Mouse (Mus musculus) heart, embryonic 14.5 days (tissue): ENCODE measurements around the gene 0610030E20Rik. TPM values are rescaled to one million over a fixed set of nuclear protein-coding genes. Genes with fewer than 3 reads are reported as not detected.
A peak's percentile ranks its signal among the peaks of the same experiment; 100 is the strongest.

Source experiments
- ATAC-seq: fragments of 200-750 bp; cut with Nextera tagmentation; 2 replicates; pipeline ENCODE4 v1.8.0; 2017; ENCODE audit warnings: low read depth, moderate TSS enrichment; ENCODE audit not compliant: insufficient number of reproducible peaks, insufficient read depth, low FRiP score
- H3K27ac ChIP-seq, 2 experiments: fragments of 200-500 bp in 1 of 2; fragments of 300-500 bp in 1 of 2; sonication (generic) in 1 of 2; replicated peaks in 1 of 2; 2 replicates each; pipeline ENCODE4 v1.5.1; 2012 to 2014; ENCODE audit warnings: low read depth in 2 of 2, low read length in 2 of 2, control low read depth in 1 of 2, mild to moderate bottlenecking in 1 of 2, mixed read lengths in 1 of 2; ENCODE audit not compliant: control insufficient read depth in 1 of 2, insufficient read depth in 1 of 2
- H3K27me3 ChIP-seq: fragments of 300-500 bp; sonication (generic); 2 replicates; pipeline ENCODE4 v1.6.1; 2014; ENCODE audit warnings: mild to moderate bottlenecking, low read length, control low read depth; ENCODE audit not compliant: control insufficient read depth, insufficient read depth
- H3K36me3 ChIP-seq: fragments of 300-500 bp; sonication (generic); 2 replicates; pipeline ENCODE4 v1.6.1; 2014; ENCODE audit warnings: mild to moderate bottlenecking, control low read depth, low read length, mixed read lengths; ENCODE audit not compliant: control insufficient read depth, insufficient read depth
- H3K4me1 ChIP-seq, 2 experiments: fragments of 200-500 bp in 1 of 2; fragments of 300-500 bp in 1 of 2; sonication (generic) in 1 of 2; 2 replicates each; pipeline ENCODE4 v1.6.1; 2012 to 2014; ENCODE audit warnings: low read length in 2 of 2, control low read depth in 1 of 2, mixed read lengths in 1 of 2; ENCODE audit not compliant: control insufficient read depth in 2 of 2, insufficient read depth in 2 of 2
- H3K4me2 ChIP-seq: fragments of 300-500 bp; sonication (generic); 2 replicates; pipeline ENCODE4 v1.6.1; 2014; ENCODE audit warnings: mild to moderate bottlenecking, low read length
- H3K4me3 ChIP-seq, 2 experiments: fragments of 200-500 bp in 1 of 2; fragments of 300-500 bp in 1 of 2; sonication (generic) in 1 of 2; 2 replicates each; pipeline ENCODE4 v1.5.1; 2012 to 2014; ENCODE audit warnings: low read length in 2 of 2, mild to moderate bottlenecking in 2 of 2, control low read depth in 1 of 2, low read depth in 1 of 2, moderate library complexity in 1 of 2; ENCODE audit not compliant: control insufficient read depth in 1 of 2, insufficient read depth in 1 of 2
- H3K9ac ChIP-seq: fragments of 300-500 bp; sonication (generic); 2 replicates; pipeline ENCODE4 v1.6.1; 2014; ENCODE audit warnings: mild to moderate bottlenecking, low read length
- H3K9me3 ChIP-seq: fragments of 300-500 bp; sonication (generic); 2 replicates; pipeline ENCODE4 v1.6.1; 2016; ENCODE audit warnings: low read length, control low read depth; ENCODE audit not compliant: control insufficient read depth
- WGBS: fragments of 180-500 bp; shearing (Covaris S2); extraction: QIAGEN DNeasy Blood & Tissue Kit; methylation state at CpG from one replicate; pipeline ENCODE4 v1.1.7; 2014; 5-methylcytosine and 5-hydroxymethylcytosine counted together
- polyA plus RNA-seq: library from polyadenylated mRNA; unstranded; fragments of >200 nt; fragmentation: Nextera tagmentation; extraction: Ambion mirVana; gene quantifications from 2 replicates; pipeline ENCODE4 v1.2.1, GENCODE M21; 2014

The 0610030E20Rik gene
- polyA plus RNA-seq, 1 experiment from 2014 or later = 13.8 TPM

DNA sequence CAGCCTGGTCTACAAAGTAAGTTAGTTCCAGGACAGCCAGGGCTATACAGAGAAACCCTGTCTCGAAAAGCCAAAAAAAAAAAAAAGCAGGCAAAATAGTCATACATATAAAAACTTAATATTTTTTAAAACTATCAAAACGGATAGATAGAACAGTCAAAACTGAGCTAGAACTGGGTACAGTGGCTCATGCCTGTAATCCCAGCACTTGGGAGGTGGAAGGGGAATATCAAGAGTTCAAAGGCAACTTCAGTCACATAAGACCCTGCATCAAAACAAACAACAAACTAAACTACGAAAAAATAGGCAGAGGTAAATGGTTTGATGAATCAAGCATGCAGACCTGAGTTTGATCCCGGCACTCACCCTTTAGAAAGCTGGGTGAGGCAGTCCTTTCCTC, 17.0 kb upstream of the 0610030E20Rik start:
- H3K9ac ChIP-seq = no peak overlapping the region
- no peak overlapping the region for H3K4me2 ChIP-seq
- H3K9me3 ChIP-seq = no peaks in the 10 kb centered on the region
- no peaks in the 10 kb centered on the region for H3K27me3 ChIP-seq
- H3K27ac ChIP-seq = no peak overlapping the region
- 94% methylated on average over 4 of the region's 4 CpGs for WGBS
- peaks cover 88% of the 10 kb centered on the region for H3K36me3 ChIP-seq
- peaks cover 3 to 10% of the 10 kb centered on the region in 2 experiments; a peak in 3 of 4 replicates for H3K4me1 ChIP-seq
- ATAC-seq = no peak
- H3K4me3 ChIP-seq = no peak overlapping the region

GRCm38 (mm10) chr6:72333111-72333510, 14.0 kb upstream of the 0610030E20Rik start:
- H3K36me3 ChIP-seq = peaks cover 87% of the 10 kb centered on the region

GRCm38 (mm10) chr6:72340481-72340880, 6.6 kb upstream of the 0610030E20Rik start:
- H3K4me3 ChIP-seq = no peak overlapping the region
- no peaks in the 10 kb centered on the region for H3K27me3 ChIP-seq
- no peak for ATAC-seq
- H3K4me1 ChIP-seq = peaks cover 0 to 14% of the 10 kb centered on the region in 2 experiments; a peak in 2 of 4 replicates
- H3K4me2 ChIP-seq = no peak overlapping the region
- H3K9me3 ChIP-seq = no peaks in the 10 kb centered on the region
- peaks cover 55% of the 10 kb centered on the region for H3K36me3 ChIP-seq
- 63% methylated on average over 2 of the region's 2 CpGs for WGBS
- H3K9ac ChIP-seq = no peak overlapping the region
- H3K27ac ChIP-seq = no peak overlapping the region

More at GRCm38 (mm10) chr6:72333111-72333510, 14.0 kb upstream of the 0610030E20Rik start:
- WGBS = 34% methylated on average over 5 of the region's 5 CpGs
- peak overlapping the region; percentile 54 to 71; a peak in 3 of 4 replicates for H3K27ac ChIP-seq
- no peak for ATAC-seq
- H3K9me3 ChIP-seq = no peaks in the 10 kb centered on the region
- peaks cover 3 to 10% of the 10 kb centered on the region in 2 experiments; a peak in 3 of 4 replicates for H3K4me1 ChIP-seq
- H3K9ac ChIP-seq = peak overlapping the region; percentile 27; the same call in 1 of the 2 replicates
- no peak overlapping the region for H3K4me2 ChIP-seq
- no peaks in the 10 kb centered on the region for H3K27me3 ChIP-seq
- H3K4me3 ChIP-seq = no peak overlapping the region

DNA sequence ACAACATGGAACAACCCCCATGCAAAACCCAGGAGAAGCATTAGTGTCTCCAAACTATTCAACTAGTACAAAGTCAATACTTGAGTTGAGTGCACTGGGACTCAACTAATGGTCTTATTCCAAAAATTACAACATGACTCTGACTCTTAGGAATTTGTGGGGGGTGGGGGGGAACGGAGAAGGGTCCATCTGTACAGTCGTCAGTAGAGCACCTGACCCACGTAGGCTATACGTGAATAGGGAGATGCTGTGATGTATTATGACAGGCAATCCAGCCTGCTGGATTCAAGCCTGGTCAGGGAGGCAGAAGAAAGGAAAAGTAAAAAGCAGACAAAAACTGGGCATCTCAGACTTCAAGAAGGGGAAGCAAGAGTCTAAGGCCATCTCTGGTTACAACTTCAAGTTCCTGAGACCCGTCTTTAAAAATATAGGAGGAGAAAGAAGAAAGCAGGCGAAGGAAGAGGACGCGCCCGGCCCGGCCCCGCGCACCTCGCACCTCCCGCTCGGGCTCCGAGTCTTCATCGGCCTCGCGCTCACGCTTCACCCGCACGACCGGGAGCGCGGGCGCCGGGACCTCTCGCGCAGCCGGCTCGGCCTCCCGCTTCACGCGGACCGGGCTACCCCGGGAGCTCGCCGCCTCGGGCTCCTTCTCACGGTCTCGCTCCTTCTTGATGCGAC, 2.6 kb upstream of the 0610030E20Rik start:
- H3K9me3 ChIP-seq = no peaks in the 10 kb centered on the region
- peak overlapping the region; percentile 94 for H3K9ac ChIP-seq
- H3K36me3 ChIP-seq = peaks cover 27% of the 10 kb centered on the region
- ATAC-seq = no peak
- H3K4me3 ChIP-seq = peak overlapping the region; percentile 87 to 95
- peak overlapping the region; percentile 92 for H3K4me2 ChIP-seq
- H3K27me3 ChIP-seq = no peaks in the 10 kb centered on the region
- H3K4me1 ChIP-seq = peaks cover 0 to 28% of the 10 kb centered on the region in 2 experiments; a peak in 2 of 4 replicates
- 0% methylated on average over 41 of the region's 42 CpGs for WGBS
- peak overlapping the region; percentile 28 to 75; a peak in 3 of 4 replicates for H3K27ac ChIP-seq

GRCm38 (mm10) chr6:72345074-72345567, 2.0 kb upstream of the 0610030E20Rik start, which contains the start of gene Usp39:
Gene Usp39, minus strand, starts transcription at chr6:72345184.
- H3K4me1 ChIP-seq = peaks cover 0 to 28% of the 10 kb centered on the region in 2 experiments; a peak in 2 of 4 replicates
- ATAC-seq = peak; percentile 76
- peak within 1 kb of the TSS; percentile 75 to 79; a peak in 3 of 4 replicates for H3K27ac ChIP-seq
- peaks cover 29% of the 10 kb centered on the region for H3K36me3 ChIP-seq
- H3K4me3 ChIP-seq = peak within 1 kb of the TSS; percentile 87 to 95
- no peaks in the 10 kb centered on the region for H3K27me3 ChIP-seq
- H3K9me3 ChIP-seq = no peaks in the 10 kb centered on the region
- peak within 1 kb of the TSS; percentile 94 for H3K9ac ChIP-seq
- WGBS = under 1% methylated on average over 30 of the region's 30 CpGs
- H3K4me2 ChIP-seq = peak within 1 kb of the TSS; percentile 92

DNA sequence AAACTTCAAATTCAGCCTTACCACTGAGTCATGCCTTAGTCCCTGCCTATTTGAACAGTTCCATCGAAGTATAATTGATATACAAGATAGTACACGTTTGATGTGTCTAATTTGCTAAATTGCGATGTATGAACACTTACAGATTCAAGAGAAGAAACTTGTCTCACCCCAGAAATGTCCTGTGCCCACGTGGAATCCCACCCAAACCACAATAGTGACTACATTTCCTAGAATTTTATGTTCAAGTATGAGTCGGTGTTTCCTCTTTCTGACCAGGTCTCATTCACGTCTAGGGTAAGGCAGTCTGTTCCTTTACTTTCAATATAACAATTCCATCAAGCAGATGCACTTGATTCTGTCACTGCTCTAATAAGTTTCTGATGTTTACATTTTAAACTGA, 1.5 kb upstream of the 0610030E20Rik start:
- Histone ChIP-seq H3K27ac (peak overlapping the region in 1 of 2 experiments; percentile 75; a peak in 2 of 4 replicates), H3K9me3 (no peaks in the 10 kb centered on the region), H3K4me1 (peaks cover 0 to 28% of the 10 kb centered on the region in 2 experiments; a peak in 2 of 4 replicates), H3K27me3 (no peaks in the 10 kb centered on the region), H3K36me3 (peaks cover 34% of the 10 kb centered on the region), H3K4me3 (peak overlapping the region in 1 of 2 experiments; percentile 87; a peak in 2 of 4 replicates), H3K4me2 (peak overlapping the region; percentile 92), H3K9ac (peak overlapping the region; percentile 94; the same call in 1 of the 2 replicates)
- 49% methylated on average over 6 of the region's 6 CpGs for WGBS
- ATAC-seq = no peak

- Histone ChIP-seq H3K27ac (no peak overlapping the region), H3K9ac (no peak overlapping the region), H3K36me3 (peaks cover 40% of the 10 kb centered on the region), H3K9me3 (no peaks in the 10 kb centered on the region), H3K4me3 (peak overlapping the region in 1 of 2 experiments; percentile 70; a peak in 1 of 4 replicates), H3K4me1 (peaks cover 0 to 30% of the 10 kb centered on the region in 2 experiments; a peak in 2 of 4 replicates), H3K27me3 (no peaks in the 10 kb centered on the region), H3K4me2 (no peak overlapping the region)
- WGBS = 81% methylated on average over 4 of the region's 4 CpGs
- no peak for ATAC-seq
Measured at GRCm38 (mm10) chr6:72346261-72346660, 856 bp upstream of the 0610030E20Rik start.
